Mouse (Mus musculus) megakaryocyte progenitor cell, adult 5-6 weeks (primary cell): Measurements from ENCODE around the gene Sprr2a1. TPM values are rescaled to one million over a fixed set of nuclear protein-coding genes. Genes with fewer than 3 reads are reported as not detected.

Source experiments
- total RNA-seq, 2 experiments: library from RNA; stranded (forward) in 1 of 2; stranded (reverse) in 1 of 2; fragments of 157-497, 149-512 nt in 1 of 2; fragments of 200-1000 nt in 1 of 2; gene quantifications; 2 replicates each; pipeline versions ENCODE4 v1.2.3 to v1.2.4; 2015 to 2017

Sprr2a1 gene
- total RNA-seq, 2 experiments from 2014 or later, result not detected

Other genes with a start within 250 kb of the Sprr2a1 start
- not detected in 2 replicates for gene Pglyrp3, start 201.2 kb upstream of the Sprr2a1 start, total RNA-seq (2015)
- gene Pglyrp3, start 201.2 kb upstream of the Sprr2a1 start, total RNA-seq (2017), result not detected in 2 replicates
- not detected in 2 replicates for gene Lor, start 132.7 kb upstream of the Sprr2a1 start, total RNA-seq (2015)
- not detected in 2 replicates for gene Lor, start 132.7 kb upstream of the Sprr2a1 start, total RNA-seq (2017)
- not detected in 2 replicates for gene Prr9, start 91.9 kb upstream of the Sprr2a1 start, total RNA-seq (2015)
- gene Prr9, start 91.9 kb upstream of the Sprr2a1 start, total RNA-seq (2017), result not detected in 2 replicates
- gene Lelp1, start 73.1 kb upstream of the Sprr2a1 start, total RNA-seq (2015), result not detected in 2 replicates
- gene Lelp1, start 73.1 kb upstream of the Sprr2a1 start, total RNA-seq (2017), result not detected in 2 replicates
- not detected in 2 replicates for gene Sprr2a2, start 121 bp downstream of the Sprr2a1 start, total RNA-seq (2015)
- gene Sprr2a2, start 121 bp downstream of the Sprr2a1 start, total RNA-seq (2017), result not detected in 2 replicates
- gene Sprr2a3, start 69.6 kb downstream of the Sprr2a1 start, total RNA-seq (2015), result not detected in 2 replicates
- gene Sprr2a3, start 69.6 kb downstream of the Sprr2a1 start, total RNA-seq (2017), result not detected in 2 replicates
- gene Sprr2b, start 100.8 kb downstream of the Sprr2a1 start, total RNA-seq (2015), result not detected in 2 replicates
- gene Sprr2b, start 100.8 kb downstream of the Sprr2a1 start, total RNA-seq (2017), result not detected in 2 replicates
- not detected in 2 replicates for gene Sprr2d, start 123.3 kb downstream of the Sprr2a1 start, total RNA-seq (2015)
- gene Sprr2d, start 123.3 kb downstream of the Sprr2a1 start, total RNA-seq (2017), result not detected in 2 replicates
- not detected in 2 replicates for gene Sprr2e, start 136.3 kb downstream of the Sprr2a1 start, total RNA-seq (2015)
- gene Sprr2e, start 136.3 kb downstream of the Sprr2a1 start, total RNA-seq (2017), result not detected in 2 replicates
- gene Sprr2f, start 149.4 kb downstream of the Sprr2a1 start, total RNA-seq (2015), result not detected in 2 replicates
- gene Sprr2f, start 149.4 kb downstream of the Sprr2a1 start, total RNA-seq (2017), result not detected in 2 replicates
- not detected in 2 replicates for gene Sprr2h, start 169.9 kb downstream of the Sprr2a1 start, total RNA-seq (2015)
- not detected in 2 replicates for gene Sprr2h, start 169.9 kb downstream of the Sprr2a1 start, total RNA-seq (2017)
- gene Sprr2i, start 192.2 kb downstream of the Sprr2a1 start, total RNA-seq (2015), result not detected in 2 replicates
- gene Sprr2i, start 192.2 kb downstream of the Sprr2a1 start, total RNA-seq (2017), result not detected in 2 replicates
- gene Sprr2j-ps, start 202.3 kb downstream of the Sprr2a1 start, total RNA-seq (2015), result not detected in 2 replicates
- gene Sprr2j-ps, start 202.3 kb downstream of the Sprr2a1 start, total RNA-seq (2017), result not detected in 2 replicates
- 9.5 and 12.2 TPM in 2 replicates for gene Gm9774, start 213.6 kb downstream of the Sprr2a1 start, total RNA-seq (2015)
- 1.7 and 1.9 TPM in 2 replicates for gene Gm9774, start 213.6 kb downstream of the Sprr2a1 start, total RNA-seq (2017)
- not detected in 2 replicates for gene Sprr2k, start 216.8 kb downstream of the Sprr2a1 start, total RNA-seq (2015)
- gene Sprr2k, start 216.8 kb downstream of the Sprr2a1 start, total RNA-seq (2017), result not detected in 2 replicates
- not detected in 2 replicates for gene Sprr1b, start 223.0 kb downstream of the Sprr2a1 start, total RNA-seq (2015)
- gene Sprr1b, start 223.0 kb downstream of the Sprr2a1 start, total RNA-seq (2017), result not detected in 2 replicates
- gene Sprr3, start 242.9 kb downstream of the Sprr2a1 start, total RNA-seq (2015), result not detected in 2 replicates
- gene Sprr3, start 242.9 kb downstream of the Sprr2a1 start, total RNA-seq (2017), result not detected in 2 replicates